Mouse (Mus musculus): ENCODE results near the gene Magi1. TPM values are rescaled to one million over a fixed set of nuclear protein-coding genes. Genes with fewer than 3 reads are reported as not detected.
"Not testable (repeated sequence)": the region's sequence is repeated elsewhere in the genome, so short reads cannot be mapped to it uniquely, and the experiment has no call there.

The Magi1 gene
- polyA plus RNA-seq, 1 experiment from 2014 or later = 25.4 TPM

GRCm38 (mm10) chr6:94013761-94014160 is 270.0 kb downstream of the Magi1 start:
- H3K4me3 ChIP-seq = no peak overlapping the region
- H3K36me3 ChIP-seq = no peaks in the 10 kb centered on the region
- peaks cover 5% of the 10 kb centered on the region for H3K4me1 ChIP-seq
- no peak overlapping the region for H3K4me2 ChIP-seq (replicated peaks)
- no peak overlapping the region for H3K9ac ChIP-seq
- 91% methylated on average over 2 of the region's 2 CpGs for WGBS
- H3K9me3 ChIP-seq = no peaks in the 10 kb centered on the region
- no peaks in the 10 kb centered on the region for H3K27me3 ChIP-seq (replicated peaks)
- no peak for ATAC-seq (ENCODE audit: low FRiP score, low read depth)
- H3K27ac ChIP-seq = no peak overlapping the region

- Histone ChIP-seq H3K9ac (no peak overlapping the region), H3K4me3 (no peak overlapping the region), H3K27me3 (replicated peaks) (no peaks in the 10 kb centered on the region), H3K4me1 (peaks cover 8% of the 10 kb centered on the region), H3K36me3 (no peaks in the 10 kb centered on the region), H3K9me3 (no peaks in the 10 kb centered on the region), H3K27ac (no peak overlapping the region), H3K4me2 (replicated peaks) (no peak overlapping the region)
- no peak for ATAC-seq (ENCODE audit: low FRiP score, low read depth)
- WGBS = 77% methylated on average over 5 of the region's 5 CpGs
These were observed 271.8 kb downstream of the Magi1 start for GRCm38 (mm10) chr6:94011947-94012346.

- Histone ChIP-seq H3K4me1 (peaks cover 8% of the 10 kb centered on the region), H3K36me3 (no peaks in the 10 kb centered on the region), H3K27me3 (replicated peaks) (no peaks in the 10 kb centered on the region), H3K4me3 (no peak overlapping the region), H3K4me2 (replicated peaks) (no peak overlapping the region), H3K9ac (no peak overlapping the region), H3K9me3 (no peaks in the 10 kb centered on the region), H3K27ac (no peak overlapping the region)
- no peak for ATAC-seq (ENCODE audit: low FRiP score, low read depth)
- 84% methylated on average over 6 of the region's 6 CpGs for WGBS
These were observed 272.2 kb downstream of the Magi1 start for GRCm38 (mm10) chr6:94011521-94011920.

GRCm38 (mm10) chr6:94008577-94008976 is 275.1 kb downstream of the Magi1 start:
- Histone ChIP-seq H3K9me3 (no peaks in the 10 kb centered on the region), H3K4me1 (peaks cover 8% of the 10 kb centered on the region), H3K4me2 (replicated peaks) (no peak overlapping the region), H3K27ac (no peak overlapping the region), H3K9ac (no peak overlapping the region), H3K27me3 (replicated peaks) (no peaks in the 10 kb centered on the region), H3K4me3 (no peak overlapping the region), H3K36me3 (no peaks in the 10 kb centered on the region)
- no peak for ATAC-seq (ENCODE audit: low FRiP score, low read depth)
- WGBS = 44% methylated on average over 4 of the region's 4 CpGs

GRCm38 (mm10) chr6:94003586-94003985 is 280.1 kb downstream of the Magi1 start:
- H3K27me3 ChIP-seq (replicated peaks); ATAC-seq (ENCODE audit: low FRiP score, low read depth); H3K9ac ChIP-seq; H3K9me3 ChIP-seq; H3K27ac ChIP-seq; H3K36me3 ChIP-seq; H3K4me3 ChIP-seq; H3K4me1 ChIP-seq; H3K4me2 ChIP-seq (replicated peaks): not testable (repeated sequence)
- WGBS = 62% methylated on average over 2 of the region's 2 CpGs

GRCm38 (mm10) chr6:93996841-93997485 is 286.8 kb downstream of the Magi1 start:
- no peak for ATAC-seq (ENCODE audit: low FRiP score, low read depth)
- no peaks in the 10 kb centered on the region for H3K27me3 ChIP-seq (replicated peaks)
- H3K4me1 ChIP-seq = no peaks in the 10 kb centered on the region
- H3K4me2 ChIP-seq (replicated peaks) = no peak overlapping the region
- H3K27ac ChIP-seq = no peak overlapping the region
- no peaks in the 10 kb centered on the region for H3K36me3 ChIP-seq
- H3K9ac ChIP-seq = no peak overlapping the region
- H3K4me3 ChIP-seq = no peak overlapping the region
- WGBS = 74% methylated on average over 8 of the region's 8 CpGs
- H3K9me3 ChIP-seq = no peaks in the 10 kb centered on the region

GRCm38 (mm10) chr6:93987561-93987960 is 296.2 kb downstream of the Magi1 start:
- 9% methylated on average over 3 of the region's 3 CpGs for WGBS
- Histone ChIP-seq H3K4me2 (replicated peaks) (no peak overlapping the region), H3K36me3 (no peaks in the 10 kb centered on the region), H3K27me3 (replicated peaks) (no peaks in the 10 kb centered on the region), H3K4me1 (peaks cover 8% of the 10 kb centered on the region; the same call in 1 of the 2 replicates), H3K27ac (no peak overlapping the region), H3K9ac (no peak overlapping the region), H3K9me3 (no peaks in the 10 kb centered on the region), H3K4me3 (no peak overlapping the region)
- no peak for ATAC-seq (ENCODE audit: low FRiP score, low read depth)

GRCm38 (mm10) chr6:93985111-93985510 is 298.6 kb downstream of the Magi1 start:
- ATAC-seq (ENCODE audit: low FRiP score, low read depth) = no peak
- Histone ChIP-seq H3K9ac (no peak overlapping the region), H3K4me2 (replicated peaks) (no peak overlapping the region), H3K4me3 (no peak overlapping the region), H3K9me3 (no peaks in the 10 kb centered on the region), H3K4me1 (peaks cover 14% of the 10 kb centered on the region; the same call in 1 of the 2 replicates), H3K27me3 (replicated peaks) (no peaks in the 10 kb centered on the region), H3K36me3 (no peaks in the 10 kb centered on the region), H3K27ac (no peak overlapping the region)
- 56% methylated on average over 9 of the region's 9 CpGs for WGBS

- Histone ChIP-seq H3K4me3 (no peak overlapping the region), H3K9me3 (no peaks in the 10 kb centered on the region), H3K9ac (no peak overlapping the region), H3K27me3 (replicated peaks) (no peaks in the 10 kb centered on the region), H3K27ac (no peak overlapping the region), H3K36me3 (no peaks in the 10 kb centered on the region), H3K4me2 (replicated peaks) (no peak overlapping the region), H3K4me1 (peaks cover 14% of the 10 kb centered on the region; the same call in 1 of the 2 replicates)
- 90% methylated on average over 3 of the region's 3 CpGs for WGBS
- ATAC-seq (ENCODE audit: low FRiP score, low read depth) = no peak
These were observed 300.2 kb downstream of the Magi1 start for GRCm38 (mm10) chr6:93983551-93983950.

- Histone ChIP-seq H3K4me2 (replicated peaks) (no peak overlapping the region), H3K4me3 (no peak overlapping the region), H3K27ac (no peak overlapping the region), H3K27me3 (replicated peaks) (no peaks in the 10 kb centered on the region), H3K9me3 (0 out of 2 replicates have a peak, but pooled peaks cover 7% of the 10 kb centered on the region), H3K4me1 (peaks cover 6% of the 10 kb centered on the region; the same call in 1 of the 2 replicates), H3K9ac (no peak overlapping the region), H3K36me3 (no peaks in the 10 kb centered on the region)
- 34% methylated on average over 8 of the region's 8 CpGs for WGBS
- ATAC-seq (ENCODE audit: low FRiP score, low read depth) = no peak
These were observed 302.5 kb downstream of the Magi1 start for GRCm38 (mm10) chr6:93981211-93981610.

- Histone ChIP-seq H3K27me3 (replicated peaks) (no peaks in the 10 kb centered on the region), H3K36me3 (no peaks in the 10 kb centered on the region), H3K9me3 (0 out of 2 replicates have a peak, but pooled peaks cover 8% of the 10 kb centered on the region), H3K27ac (no peak overlapping the region), H3K9ac (no peak overlapping the region), H3K4me2 (replicated peaks) (no peak overlapping the region), H3K4me3 (no peak overlapping the region), H3K4me1 (peaks cover 6% of the 10 kb centered on the region; the same call in 1 of the 2 replicates)
- ATAC-seq (ENCODE audit: low FRiP score, low read depth) = no peak
- 87% methylated on average over 3 of the region's 3 CpGs for whole genome bisulfite sequencing
These were observed 304.5 kb downstream of the Magi1 start for GRCm38 (mm10) chr6:93979241-93979640.

GRCm38 (mm10) chr6:93968721-93969120 is 315.0 kb downstream of the Magi1 start:
- no peaks in the 10 kb centered on the region for H3K36me3 ChIP-seq
- H3K4me1 ChIP-seq = no peaks in the 10 kb centered on the region
- WGBS = 89% methylated on average over 2 of the region's 2 CpGs
- H3K9ac ChIP-seq = no peak overlapping the region
- no peaks in the 10 kb centered on the region for H3K9me3 ChIP-seq
- no peak for ATAC-seq (ENCODE audit: low FRiP score, low read depth)
- H3K27me3 ChIP-seq (replicated peaks) = no peaks in the 10 kb centered on the region
- no peak overlapping the region for H3K4me3 ChIP-seq
- H3K4me2 ChIP-seq (replicated peaks) = no peak overlapping the region
- H3K27ac ChIP-seq = no peak overlapping the region

- Histone ChIP-seq H3K4me2 (replicated peaks) (no peak overlapping the region), H3K36me3 (no peaks in the 10 kb centered on the region), H3K9me3 (no peaks in the 10 kb centered on the region), H3K9ac (no peak overlapping the region), H3K27me3 (replicated peaks) (no peaks in the 10 kb centered on the region), H3K27ac (no peak overlapping the region), H3K4me1 (peaks cover under 1% of the 10 kb centered on the region; the same call in 1 of the 2 replicates), H3K4me3 (no peak overlapping the region)
- WGBS = 89% methylated on average over 5 of the region's 5 CpGs
- no peak for ATAC-seq (ENCODE audit: low FRiP score, low read depth)
These were observed 320.9 kb downstream of the Magi1 start for GRCm38 (mm10) chr6:93962757-93963336.

Measured in neural tube, embryonic 12.5 days (tissue).